Mouse (Mus musculus): Measurements from ENCODE around the gene Ascl2.
A peak's percentile ranks its signal among the peaks of the same experiment; 100 is the strongest.

The Ascl2 gene

DNA sequence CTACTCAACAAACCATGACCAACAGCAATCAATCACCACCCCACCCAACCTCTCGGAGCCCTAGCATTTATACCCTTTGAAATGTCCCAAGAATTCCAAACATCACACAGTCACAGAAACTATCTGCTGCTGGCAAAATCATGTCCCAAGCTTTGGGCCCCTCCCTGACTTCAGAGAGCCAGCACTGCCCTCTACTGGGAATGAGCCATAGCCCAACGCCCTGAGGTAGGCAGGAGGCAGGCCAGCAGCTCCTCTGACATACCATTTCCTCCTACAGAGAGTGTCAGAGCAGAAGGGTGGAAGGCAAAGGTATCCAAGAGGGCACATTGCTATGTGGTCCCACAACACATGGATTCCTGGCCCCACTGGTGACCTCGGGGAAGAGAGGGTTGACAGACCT lies 33.6 kb upstream of the Ascl2 start:
- peak in 1 of 2 experiments; percentile 48 for DNase-seq (ENCODE audit: low spot score in 2 of 2)

GRCm38 (mm10) chr7:142997403-142998150 lies 28.5 kb upstream of the Ascl2 start:
- DNase-seq (ENCODE audit: low spot score in 2 of 2) = no peak

DNA sequence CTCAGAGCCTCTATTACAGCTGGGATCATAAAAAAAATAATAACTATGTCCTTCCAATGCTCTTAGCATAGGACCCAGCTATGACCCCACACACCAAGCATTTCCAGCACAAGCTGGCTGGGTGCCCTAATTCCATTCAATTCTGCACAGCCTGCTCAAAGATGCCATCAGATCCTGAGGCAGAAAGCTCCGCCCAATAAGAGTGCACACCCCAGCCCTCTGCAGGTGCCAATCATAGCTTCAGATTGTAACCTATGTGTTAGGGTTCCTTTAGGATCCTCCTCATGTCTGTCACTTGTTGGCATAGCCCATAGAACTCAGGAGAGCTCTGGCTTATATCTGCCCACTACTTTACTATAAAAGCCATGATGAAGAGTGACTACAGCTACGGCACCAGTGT lies 27.9 kb upstream of the Ascl2 start:
- DNase-seq (ENCODE audit: low spot score in 2 of 2) = no peak

GRCm38 (mm10) chr7:142995630-142996338 lies 26.7 kb upstream of the Ascl2 start:
- DNase-seq (ENCODE audit: low spot score in 2 of 2) = no peak

GRCm38 (mm10) chr7:142995004-142995403 lies 25.9 kb upstream of the Ascl2 start:
- DNase-seq (ENCODE audit: low spot score in 2 of 2) = no peak

DNA sequence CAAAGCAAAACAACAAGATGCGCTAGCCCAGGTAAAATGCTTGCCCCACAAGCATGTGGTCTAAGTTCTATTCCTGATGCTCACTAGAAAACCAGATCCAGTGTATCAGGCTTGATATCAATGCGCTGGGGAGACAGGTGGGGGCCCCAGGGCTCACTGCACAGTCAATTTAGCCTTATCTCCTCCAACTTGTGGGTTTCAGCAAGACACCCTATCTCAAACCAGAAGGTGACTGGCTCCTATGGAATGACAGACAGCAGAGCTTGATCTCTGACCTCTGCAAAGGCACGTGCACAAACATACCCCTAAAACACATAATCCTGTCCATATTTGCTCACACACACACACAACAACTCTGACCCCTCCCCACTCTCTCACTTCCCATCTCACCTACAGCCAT lies 18.7 kb upstream of the Ascl2 start:
- no peak for DNase-seq (ENCODE audit: low spot score in 2 of 2)

- DNase-seq (ENCODE audit: low spot score in 2 of 2) = no peak
Measured at GRCm38 (mm10) chr7:142985146-142985545, 16.1 kb upstream of the Ascl2 start.

DNA sequence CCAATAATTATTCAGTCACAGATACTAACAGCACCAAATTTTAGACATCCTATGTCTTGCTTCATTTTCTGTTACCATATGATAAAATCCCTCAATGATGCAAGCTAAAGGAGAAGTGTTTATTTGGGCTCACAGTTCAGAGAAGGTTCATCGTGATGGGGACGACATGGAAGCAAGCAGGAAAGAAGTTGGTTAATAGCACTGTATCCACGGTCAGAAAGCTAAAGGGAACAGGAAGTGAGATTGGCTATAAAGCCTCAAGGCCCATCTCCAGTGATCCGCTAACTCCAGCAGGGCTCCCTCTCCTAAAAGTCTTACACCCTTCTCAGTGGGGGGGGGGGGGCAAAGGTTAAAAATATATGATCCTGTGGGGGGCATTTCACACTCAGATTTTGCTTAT lies 12.8 kb upstream of the Ascl2 start:
- no peak for DNase-seq (ENCODE audit: low spot score in 2 of 2)

- DNase-seq (ENCODE audit: low spot score in 2 of 2) = no peak
Measured at GRCm38 (mm10) chr7:142967884-142968808, 918 bp downstream of the Ascl2 start.

DNA sequence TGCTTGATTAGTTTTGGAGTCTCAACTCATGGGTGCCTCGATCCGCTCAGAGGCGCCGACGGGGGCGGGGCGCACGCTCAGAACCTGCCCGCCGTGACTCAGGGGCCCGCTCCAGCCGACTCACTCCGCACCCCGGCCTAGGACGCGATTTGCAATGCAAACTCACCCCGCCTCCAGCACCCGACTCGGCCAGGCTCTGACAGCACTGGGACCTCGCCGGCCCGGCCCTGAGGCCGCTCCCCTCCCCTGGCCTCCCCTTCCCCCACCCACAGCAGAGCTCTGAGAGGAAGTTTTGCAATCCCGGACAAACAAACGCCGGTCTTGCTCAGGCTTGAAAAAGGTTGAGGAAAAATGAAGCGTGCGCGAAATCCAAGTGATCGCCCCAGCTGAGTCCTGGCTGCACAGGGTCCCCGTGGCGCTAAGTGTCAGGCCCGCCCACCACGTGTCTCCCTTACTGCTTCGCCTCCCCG lies 1.6 kb downstream of the Ascl2 start:
- DNase-seq (ENCODE audit: low spot score in 2 of 2) = no peak

DNA sequence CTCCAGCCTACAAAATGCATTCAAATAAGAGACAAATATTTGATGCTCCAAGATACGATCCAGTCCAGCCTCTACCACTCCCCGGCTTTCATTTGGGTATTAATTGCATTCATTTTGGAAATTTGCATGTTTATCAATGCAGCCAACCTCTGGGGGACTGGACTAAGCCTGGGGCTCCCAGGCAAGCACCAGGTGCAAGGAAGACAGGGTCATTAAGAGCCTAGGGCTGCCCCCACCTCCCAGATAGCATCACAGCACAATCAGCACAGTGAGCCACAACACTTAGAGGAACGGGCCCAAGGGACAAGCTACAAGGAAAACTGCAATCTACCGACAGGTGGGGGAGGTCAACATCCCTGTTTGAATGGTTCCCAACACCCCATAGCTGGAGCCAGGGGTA lies 9.3 kb downstream of the Ascl2 start:
- no peak for DNase-seq (ENCODE audit: low spot score in 2 of 2)

- no peak for DNase-seq (ENCODE audit: low spot score in 2 of 2)
Measured at GRCm38 (mm10) chr7:142958817-142959216, 10.2 kb downstream of the Ascl2 start.

DNA sequence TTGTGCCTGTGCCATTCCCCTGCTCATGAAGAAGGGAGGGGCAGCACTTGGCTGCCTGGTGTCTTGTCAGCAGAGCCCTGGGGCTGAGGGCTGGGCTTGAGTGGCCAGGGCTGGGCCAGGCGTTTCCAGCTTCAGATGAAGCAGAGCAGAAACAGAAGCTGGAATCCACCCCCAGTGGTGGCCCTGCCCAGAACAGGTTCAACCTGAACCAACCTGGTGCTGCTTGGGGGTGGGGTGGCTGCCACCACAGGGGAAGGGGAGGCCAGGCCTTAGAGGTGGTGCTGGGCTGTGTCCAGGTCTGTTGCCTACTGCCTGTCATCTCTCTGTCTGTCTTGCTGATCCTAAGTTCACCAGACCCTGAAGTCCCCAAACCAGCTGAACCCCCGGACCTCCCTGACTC lies 13.0 kb downstream of the Ascl2 start:
- no peak for DNase-seq (ENCODE audit: low spot score in 2 of 2)

DNA sequence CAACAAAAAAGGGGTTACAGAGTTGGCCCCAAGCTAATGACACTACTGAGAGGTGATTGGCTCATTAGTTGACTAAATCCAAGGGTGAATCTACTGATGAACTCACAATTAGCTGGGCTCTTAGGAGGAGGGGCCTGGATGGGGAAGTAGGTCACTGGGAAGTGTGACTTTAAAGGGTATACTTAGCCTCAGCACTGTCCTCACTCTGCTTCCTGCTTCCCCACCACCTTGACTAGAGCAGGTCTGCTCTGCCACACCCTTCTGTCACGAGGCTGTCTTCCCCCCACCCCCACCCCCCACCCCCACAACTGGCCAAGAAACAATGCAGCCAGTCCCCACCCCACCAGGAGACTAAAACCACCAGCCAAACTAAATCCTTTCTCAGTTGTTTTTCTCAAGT lies 19.5 kb downstream of the Ascl2 start:
- no peak for DNase-seq (ENCODE audit: low spot score in 2 of 2)

DNA sequence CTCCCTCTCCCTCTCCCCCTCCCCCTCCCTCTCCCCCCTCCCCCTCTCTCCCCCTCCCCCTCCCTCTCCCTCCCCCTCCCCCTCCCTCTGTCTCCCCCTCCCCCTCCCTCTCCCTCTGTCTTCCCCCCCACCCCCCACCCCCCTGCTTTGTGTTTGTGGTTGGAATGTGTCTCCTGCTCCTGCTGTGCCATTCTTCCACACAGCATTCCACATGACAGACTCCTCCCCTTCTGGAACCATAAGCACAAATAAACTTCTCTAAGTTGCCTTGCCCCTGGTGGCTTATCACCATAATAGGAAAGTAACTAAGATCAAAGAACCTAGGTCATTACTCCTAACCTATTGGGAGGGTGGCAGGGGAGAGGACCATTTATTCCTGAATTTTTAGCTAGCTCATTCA lies 31.4 kb downstream of the Ascl2 start:
- DNase-seq (ENCODE audit: low spot score in 2 of 2) = no peak

DNA sequence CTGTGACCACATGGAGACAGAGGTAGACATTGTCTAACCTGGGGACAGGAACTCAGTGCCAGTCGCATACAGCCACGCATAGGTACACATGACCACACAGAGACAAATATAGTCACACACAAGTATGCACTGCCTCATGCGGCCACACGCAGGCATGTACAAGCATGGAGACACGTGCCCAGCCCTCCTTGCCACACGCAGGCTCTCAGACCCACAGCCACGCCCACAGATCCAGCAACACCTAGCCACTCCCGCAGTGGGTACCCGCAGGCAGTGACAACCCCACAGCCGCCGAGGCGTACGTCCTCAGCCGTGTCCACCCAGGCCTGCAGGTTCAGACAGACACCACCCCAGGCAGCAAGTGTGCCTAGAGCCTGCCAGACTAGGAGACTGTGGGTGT lies 33.4 kb downstream of the Ascl2 start:
- DNase-seq (ENCODE audit: low spot score in 2 of 2) = no peak

GRCm38 (mm10) chr7:142932469-142932868 lies 36.6 kb downstream of the Ascl2 start:
- DNase-seq (ENCODE audit: low spot score in 2 of 2) = no peak

GRCm38 (mm10) chr7:142931028-142931427 lies 38.0 kb downstream of the Ascl2 start, which contains the start of gene Th:
Th (minus strand) TSS chr7:142931128.
- no peak for DNase-seq (ENCODE audit: low spot score in 2 of 2)

DNA sequence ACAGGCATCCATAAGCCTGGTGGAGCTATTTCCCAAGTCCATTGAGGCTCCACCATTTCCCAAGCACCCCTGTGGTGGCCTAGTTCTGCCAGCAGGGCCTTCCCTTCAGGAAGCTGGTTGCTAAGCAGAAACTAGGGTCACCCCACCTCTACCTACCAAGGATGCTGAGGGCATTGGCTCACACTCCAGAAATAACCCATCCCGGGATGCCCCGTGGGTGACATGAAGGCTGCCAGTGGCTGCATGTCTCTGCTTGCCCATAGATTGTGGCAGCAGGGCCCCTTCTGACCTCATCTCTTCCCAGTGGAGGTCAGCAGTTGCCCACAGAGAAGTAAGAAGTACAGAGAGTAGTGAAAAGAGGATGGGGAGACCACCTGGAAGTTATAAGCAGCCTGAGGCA lies 39.5 kb downstream of the Ascl2 start:
- no peak for DNase-seq (ENCODE audit: low spot score in 2 of 2)

DNA sequence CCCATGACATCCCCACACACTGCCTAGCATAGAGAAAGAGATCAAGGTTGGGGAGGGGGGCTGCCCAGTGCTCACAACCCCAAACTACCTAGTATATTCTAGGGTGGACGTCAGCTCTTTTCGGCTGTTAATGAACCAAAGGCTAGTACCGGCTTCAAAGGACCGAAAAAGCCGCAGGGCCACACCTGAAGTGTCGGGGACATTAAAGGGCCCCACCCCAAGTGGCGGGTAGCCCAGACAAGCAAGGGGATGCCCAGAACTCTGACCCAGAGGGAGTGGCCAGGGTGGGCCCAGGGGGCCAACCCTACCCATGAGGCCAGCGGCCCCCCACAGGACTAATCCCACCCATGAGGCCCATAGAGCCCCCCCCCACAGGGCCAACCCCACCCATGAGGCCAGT lies 41.8 kb downstream of the Ascl2 start:
- no peak for DNase-seq (ENCODE audit: low spot score in 2 of 2)

DNA sequence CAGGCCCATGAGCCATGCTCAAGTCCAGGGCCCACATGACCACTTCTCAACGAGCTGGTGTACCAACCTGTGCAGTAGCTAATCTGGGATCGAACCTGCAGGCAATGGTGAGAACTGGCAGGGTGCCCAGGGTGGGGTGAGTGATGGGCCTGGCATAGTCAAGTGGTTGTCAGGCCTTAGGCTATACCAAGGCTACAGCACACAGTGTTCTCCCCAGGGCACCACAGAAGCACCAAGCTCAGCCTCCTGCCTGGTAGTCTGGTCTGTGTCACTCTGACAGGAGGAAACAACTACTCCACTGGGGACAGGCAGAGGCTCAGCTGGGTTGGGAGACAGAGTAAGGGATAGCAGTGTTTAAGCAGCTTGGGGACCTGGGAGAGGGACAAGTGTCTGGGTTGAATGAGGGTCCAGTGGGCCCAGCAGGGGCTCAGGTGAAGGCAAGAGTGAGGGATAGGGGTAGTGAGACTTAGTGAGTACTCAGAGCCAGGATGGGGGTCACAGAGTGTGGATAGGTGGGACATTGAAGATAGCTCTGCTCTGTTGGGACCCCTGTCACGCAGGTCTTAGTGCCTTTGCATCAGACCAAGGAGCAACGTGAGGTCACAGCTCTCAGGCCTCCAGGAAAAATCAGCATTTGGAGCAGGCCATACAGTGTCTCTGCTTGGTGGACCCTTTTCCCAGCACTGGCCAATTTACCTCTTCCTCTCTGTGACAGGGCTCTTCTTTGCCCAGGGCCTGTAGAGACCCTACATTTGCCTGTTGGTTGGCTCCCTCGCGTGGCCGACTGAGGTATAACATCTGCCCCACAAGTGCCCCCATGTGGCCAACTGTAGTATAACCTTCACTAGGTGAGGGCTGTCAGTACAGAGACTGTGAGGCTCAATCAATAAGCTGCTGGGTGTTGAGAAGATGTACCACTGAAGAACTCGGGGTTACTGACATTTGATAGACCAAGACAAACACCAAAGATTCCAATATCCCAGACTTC lies 50.1 kb downstream of the Ascl2 start:
- peak; percentile 64 to 72 for DNase-seq (ENCODE audit: low spot score in 2 of 2)
